Mouse (Mus musculus) kidney, adult 11 months (tissue): ENCODE results near the gene Cbx2.

Experiments used
- DNase-seq: peaks from one replicate; pipeline ENCODE4 v3.0.0; 2022

Cbx2 gene

GRCm38 (mm10) chr11:119022895-119023615 lies at the start of gene Cbx2:
Cbx2 (plus strand) TSS chr11:119022962.
- DNase-seq = peak; percentile 83

GRCm38 (mm10) chr11:118974340-118974739 lies 48.4 kb upstream of the Cbx2 start:
- no peak for DNase-seq

DNA sequence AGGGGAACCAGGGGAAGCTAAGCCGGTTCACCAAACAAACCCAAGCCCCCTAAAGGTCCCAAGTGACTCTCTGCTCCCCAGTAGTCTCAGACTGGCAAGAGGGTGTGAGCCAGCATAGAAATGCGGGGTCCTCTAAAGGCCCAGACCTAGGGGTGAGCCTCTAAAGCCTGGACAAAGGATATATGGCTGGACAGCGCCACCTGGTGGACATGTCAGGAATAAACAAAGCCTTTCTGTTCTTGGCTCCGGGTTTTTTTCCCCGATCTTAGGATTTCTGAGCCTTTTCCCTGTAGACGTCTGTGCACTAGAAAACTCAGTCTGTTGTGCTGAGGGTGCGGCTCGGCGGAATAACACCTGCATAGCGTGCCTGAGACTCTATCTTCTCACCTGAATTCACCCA lies 47.3 kb upstream of the Cbx2 start:
- peak; percentile 31 for DNase-seq

DNA sequence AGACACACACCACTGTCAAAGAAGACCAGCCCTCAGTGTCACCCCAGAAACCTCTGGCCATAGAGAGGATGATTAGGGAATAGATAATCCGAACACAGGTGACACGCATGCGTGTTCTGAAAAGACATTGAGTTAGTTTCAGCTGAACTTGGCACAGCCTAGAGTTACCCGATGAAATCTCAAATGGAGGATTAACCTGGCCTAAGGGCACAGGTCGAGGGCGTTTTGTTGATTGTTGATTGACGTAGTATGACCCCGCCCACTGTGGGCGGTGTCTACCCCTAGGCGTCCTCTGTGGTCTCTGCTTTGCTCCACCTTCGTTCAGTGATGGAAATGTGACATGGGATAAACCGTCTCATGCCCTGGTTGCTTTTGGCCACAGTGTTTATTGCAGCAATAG lies 46.8 kb upstream of the Cbx2 start:
- DNase-seq = peak; percentile 16

- no peak for DNase-seq
Measured at GRCm38 (mm10) chr11:118980388-118980787, 42.4 kb upstream of the Cbx2 start.

GRCm38 (mm10) chr11:118981012-118981776 lies 41.6 kb upstream of the Cbx2 start:
- no peak for DNase-seq

GRCm38 (mm10) chr11:118982593-118983113 lies 40.1 kb upstream of the Cbx2 start:
- no peak for DNase-seq

- no peak for DNase-seq
Measured at GRCm38 (mm10) chr11:118985571-118985970, 37.2 kb upstream of the Cbx2 start.

GRCm38 (mm10) chr11:118987999-118988398 lies 34.8 kb upstream of the Cbx2 start, which contains the start of gene Enpp7:
Enpp7 (plus strand) TSS chr11:118988188.
- peak; percentile 30 for DNase-seq

- DNase-seq = no peak
Measured at GRCm38 (mm10) chr11:118992781-118993180, 30.0 kb upstream of the Cbx2 start.

- DNase-seq = no peak
Measured at GRCm38 (mm10) chr11:118995448-118995847, 27.3 kb upstream of the Cbx2 start.

DNA sequence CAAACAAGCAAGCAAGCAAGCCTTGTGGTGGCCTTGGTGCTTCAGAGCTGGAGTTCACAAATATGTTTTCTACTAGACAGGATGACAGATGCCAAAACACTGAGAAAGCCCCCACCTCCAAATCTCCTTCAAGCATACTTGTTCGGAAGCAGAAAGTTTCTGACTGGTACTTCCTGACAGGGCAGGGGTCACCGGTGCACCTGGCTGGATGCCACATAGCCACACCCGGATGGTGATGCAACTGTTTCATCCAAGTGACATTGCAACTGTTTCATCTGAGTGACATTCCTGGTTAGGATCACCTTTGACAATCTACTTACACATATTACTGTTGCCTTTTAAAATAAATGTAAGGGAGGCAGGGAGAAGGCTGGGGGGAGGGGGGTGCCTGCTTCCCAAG lies 25.6 kb upstream of the Cbx2 start:
- DNase-seq = no peak

DNA sequence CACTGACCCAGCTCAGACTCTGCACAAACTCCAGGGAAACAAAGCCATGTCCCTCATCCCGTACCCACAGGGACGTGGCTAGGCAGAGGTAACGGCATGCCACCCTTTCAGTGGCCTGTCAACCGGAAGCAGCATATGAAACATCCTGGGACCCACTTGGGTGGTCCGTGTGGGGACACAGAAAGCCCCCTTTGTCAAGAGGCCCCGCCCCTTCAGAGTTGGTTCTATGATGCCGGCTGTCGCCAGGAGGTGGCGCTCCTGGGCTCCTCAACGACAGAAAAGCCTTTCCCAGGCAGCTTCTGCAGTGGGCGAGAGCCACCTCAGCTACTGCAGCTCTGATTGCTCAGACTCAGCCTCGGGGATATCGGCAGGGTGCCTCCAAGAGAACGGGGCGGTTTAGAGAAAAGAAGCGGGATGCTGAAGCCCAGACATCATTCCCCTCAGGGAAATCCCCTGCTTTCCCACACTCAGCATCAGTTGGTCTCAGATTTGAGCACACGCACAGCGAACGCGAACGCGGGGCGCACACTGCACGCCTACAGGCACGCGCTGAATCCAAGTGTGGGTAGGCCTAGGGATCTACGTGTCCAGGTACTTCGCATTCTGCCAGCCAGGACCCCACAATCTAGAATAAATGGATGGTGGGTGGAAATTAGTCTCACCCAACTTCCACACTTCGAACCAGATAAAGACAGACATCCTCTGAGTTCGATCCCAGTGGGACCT lies 24.1 kb upstream of the Cbx2 start:
- peak; percentile 49 for DNase-seq

DNA sequence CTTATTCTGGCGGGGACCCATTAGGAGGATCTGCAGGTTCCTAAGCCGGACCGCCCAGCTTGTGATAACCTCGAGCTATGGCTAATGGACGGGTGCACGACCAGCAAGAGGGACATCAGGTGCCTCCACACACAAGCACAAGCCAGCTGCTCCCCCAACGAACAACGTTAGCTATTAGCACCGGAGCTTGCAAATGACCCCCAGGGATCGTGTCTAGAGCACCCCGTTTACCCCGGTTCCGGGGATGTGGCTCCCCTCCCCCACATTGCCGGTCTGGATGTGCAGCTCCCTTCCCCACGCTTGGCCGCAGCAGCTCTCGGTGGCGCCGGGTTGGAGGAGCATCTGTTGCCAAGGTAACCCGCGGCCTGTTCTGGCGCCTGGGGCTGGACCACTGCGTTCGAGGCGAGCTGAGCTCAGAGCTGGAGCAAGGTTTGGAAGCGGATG lies 23.4 kb upstream of the Cbx2 start:
- no peak for DNase-seq

DNA sequence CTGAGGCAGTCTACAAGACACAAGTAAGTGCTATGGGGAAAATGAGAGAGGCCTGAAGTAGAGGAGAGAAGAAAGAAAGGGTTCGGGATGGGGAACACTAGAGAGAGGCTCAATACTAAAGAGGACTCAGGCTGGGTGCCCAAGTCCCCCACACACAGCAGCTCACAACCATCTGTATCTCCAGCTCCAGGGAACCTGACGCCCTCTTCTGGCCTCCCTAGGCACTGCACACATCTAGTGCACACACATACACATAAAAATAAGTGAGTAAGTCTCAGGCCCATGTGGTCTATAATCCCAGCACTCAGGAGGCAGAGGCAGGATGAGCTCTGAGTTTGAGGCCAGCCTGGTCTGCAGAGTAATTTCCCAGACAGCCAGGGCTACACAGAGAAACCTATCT lies 21.9 kb upstream of the Cbx2 start:
- no peak for DNase-seq

DNA sequence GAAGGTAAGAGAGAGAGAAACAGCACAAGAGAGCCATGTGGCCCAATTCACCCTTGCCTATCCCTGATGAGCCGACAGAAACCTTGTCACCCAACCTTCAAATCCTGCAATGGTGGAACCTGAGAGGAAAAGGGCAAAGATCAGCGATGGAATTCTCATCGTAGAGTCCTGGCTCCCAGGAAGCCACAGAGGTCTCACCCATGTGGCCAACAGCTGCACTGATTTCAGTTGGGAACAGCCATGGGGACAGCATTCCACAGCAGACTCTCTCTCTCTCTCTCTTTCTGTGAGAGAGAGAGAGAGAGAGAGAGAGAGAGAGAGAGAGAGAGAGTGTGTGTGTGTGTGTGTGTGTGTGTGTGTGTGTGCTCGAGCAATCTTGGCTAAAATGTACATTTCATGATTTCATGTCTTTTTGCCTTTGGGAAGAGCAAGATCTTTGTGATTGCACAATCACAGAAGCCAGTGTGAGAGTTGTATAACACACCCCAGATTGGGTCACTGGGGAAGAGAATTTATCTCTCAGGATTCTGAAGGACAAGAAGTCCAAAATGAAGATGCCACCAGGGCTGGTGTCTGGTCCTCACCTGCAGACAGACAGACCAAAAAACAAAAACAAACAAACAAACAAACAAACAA lies 21.2 kb upstream of the Cbx2 start:
- DNase-seq = no peak

DNA sequence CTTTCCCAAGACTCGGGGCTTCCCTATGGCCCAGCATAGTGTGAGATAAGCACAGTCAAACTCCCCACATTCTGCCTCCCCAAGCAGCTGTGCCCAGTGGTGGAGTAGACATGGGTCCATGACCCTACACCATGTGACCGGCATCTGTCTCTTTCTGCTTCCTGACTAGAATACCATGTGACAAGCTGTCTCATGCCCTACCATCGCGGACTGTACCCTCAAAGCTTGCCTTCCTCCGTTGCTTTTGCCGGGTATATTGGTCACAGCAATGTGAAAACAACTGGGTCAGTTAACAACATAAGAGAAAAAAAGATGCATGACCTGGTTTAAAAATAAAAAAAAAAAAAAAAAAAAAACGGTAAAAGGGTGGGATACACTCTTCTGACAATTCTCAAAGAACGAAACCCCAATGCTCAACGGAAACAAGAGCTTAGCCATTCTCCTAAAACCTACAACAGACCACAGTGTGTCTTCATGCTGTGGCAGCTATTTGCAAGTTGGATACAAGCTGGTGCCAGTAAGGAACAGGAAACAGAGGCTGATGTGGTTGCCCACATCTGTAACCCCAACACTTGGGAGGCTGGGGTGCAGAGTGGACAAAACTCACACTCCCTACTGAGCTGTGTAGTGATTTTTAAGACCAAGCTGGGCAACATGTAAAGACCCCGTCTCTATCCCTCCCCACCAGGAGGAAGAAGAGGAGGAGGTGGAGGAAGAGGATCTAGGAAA lies 17.1 kb upstream of the Cbx2 start:
- no peak for DNase-seq

- no peak for DNase-seq
Measured at GRCm38 (mm10) chr11:119006462-119006861, 16.3 kb upstream of the Cbx2 start.

DNA sequence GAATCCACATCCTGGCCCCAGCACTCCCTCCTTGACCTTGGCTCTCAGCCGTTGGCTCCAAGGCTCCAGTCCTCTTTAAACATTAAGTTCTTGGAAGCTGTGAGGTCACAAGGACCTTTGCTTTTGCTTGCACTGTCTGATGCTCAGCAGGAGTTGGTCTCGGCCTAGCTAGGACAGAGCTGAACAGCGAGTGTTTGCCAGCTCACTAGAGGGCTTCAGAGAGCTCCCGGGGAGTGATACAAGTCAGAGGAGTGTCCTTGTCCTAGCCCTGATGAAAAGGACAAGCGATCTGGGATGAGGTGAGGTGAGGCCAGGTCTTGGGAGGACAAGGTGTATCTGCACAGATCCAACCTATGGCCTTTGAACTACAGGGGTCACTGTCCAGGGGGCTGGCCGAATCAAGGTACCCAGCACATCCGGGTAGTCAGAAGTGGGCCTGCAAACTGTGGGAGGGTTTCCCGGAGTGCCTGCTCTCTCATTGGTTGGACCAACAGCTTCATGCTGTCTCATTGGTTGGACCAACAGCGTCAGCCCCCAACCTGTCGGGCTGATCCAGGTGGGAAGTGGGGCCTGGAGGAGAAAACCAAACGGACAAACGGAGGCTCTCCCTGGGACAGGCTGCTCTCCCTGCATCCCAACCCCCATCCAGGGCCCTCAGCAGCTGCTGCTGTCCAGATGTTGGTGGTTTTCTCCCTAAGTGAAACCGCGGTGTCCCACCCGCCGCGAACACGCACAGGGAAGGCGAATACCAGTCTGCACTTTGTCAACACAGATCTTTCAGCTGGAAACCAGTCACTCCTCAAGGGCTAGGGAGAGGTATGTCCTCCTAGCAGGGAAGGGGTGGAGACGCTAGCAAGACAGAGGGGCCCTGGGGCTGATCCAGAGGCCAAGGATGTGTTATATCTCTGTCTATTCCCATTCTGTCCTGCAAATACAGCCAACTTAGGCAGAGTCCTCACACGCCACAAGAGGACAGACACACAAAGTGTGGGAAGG lies 15.0 kb upstream of the Cbx2 start:
- DNase-seq = peak; percentile 87

GRCm38 (mm10) chr11:119014455-119014854 lies 8.3 kb upstream of the Cbx2 start:
- DNase-seq = no peak

DNA sequence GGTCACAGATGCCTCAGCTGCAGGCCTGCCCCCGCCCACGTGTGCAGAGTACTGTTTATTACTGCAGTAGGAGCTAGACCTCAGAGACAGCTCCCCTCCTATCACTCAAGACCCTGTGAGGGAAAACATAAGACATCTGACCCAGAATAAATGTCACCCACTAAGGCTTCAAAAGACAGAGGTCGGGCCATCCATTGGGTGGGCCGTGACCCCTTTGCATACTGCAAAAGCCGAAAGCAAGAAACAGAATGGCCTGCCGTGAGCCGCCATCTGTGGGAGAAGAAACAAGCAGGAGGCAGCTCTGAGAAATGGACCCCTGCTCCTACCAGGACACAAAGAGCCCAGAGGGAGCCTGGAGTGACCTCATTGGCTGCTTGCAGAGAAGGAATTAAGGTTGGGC lies 5.3 kb upstream of the Cbx2 start:
- DNase-seq = no peak
